Mouse (Mus musculus): ENCODE data around the gene Clec12b.

Gene Clec12b

DNA sequence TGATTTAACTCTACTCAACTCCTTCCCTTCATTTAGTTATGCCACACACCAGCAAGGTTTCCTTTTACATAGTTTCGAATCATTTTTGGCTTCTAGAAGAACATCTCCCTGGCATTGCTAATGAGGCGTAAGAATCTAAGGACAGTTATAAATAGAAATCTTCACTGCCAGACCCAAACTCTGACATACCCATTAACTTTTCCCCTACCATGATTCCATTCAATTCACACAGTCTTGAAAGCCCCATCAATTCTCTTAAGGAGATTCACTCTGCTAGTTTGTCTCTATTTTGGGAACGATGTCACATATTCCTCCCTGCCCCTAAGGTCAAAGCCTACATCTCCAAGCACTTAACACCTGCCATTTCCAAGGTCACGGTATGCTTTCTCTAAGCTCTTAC lies 674 bp downstream of the Clec12b start:
- H3K27me3 ChIP-seq (ENCODE audit: insufficient read depth, low read length): no peaks in the 10 kb centered on the region
- no peak overlapping the region for H3K4me3 ChIP-seq (replicated peaks; ENCODE audit: low read length)
- no peaks in the 10 kb centered on the region for H3K9me3 ChIP-seq (ENCODE audit: low read length)
- no peaks in the 10 kb centered on the region for H3K36me3 ChIP-seq (ENCODE audit: insufficient read depth, low read length)
- TF ChIP-seq CTCF (conservative IDR thresholded peaks at IDR 0.05; ENCODE audit: low read length) (no peak), POU5F1 (IDR thresholded peaks at IDR 0.05; ENCODE audit: borderline replicate concordance, low read length) (no peak), NANOG (IDR thresholded peaks at IDR 0.05; ENCODE audit: borderline replicate concordance, low read length) (no peak)
- H3K4me1 ChIP-seq (replicated peaks; ENCODE audit: low read depth, low read length): 0 out of 2 replicates have a peak, but pooled peaks cover 3% of the 10 kb centered on the region

DNA sequence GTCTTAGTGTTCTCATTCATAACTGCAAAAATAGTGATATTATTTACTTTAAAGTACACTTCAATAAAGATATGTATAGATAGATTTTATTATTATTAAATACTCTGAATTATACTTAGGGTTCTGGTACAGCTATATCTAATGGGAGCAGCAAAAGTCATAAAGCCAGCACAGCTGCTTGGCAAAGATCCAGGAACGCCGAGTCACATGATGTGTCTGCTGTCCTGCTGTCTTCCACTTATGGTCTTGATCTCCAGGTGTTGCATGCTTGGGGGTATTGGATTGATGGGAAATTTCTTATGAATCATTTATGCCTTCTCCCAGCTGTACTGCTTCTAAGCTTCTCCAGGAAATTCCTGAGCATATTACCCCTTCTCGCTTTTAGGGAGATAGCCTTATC lies 2.2 kb downstream of the Clec12b start:
- Histone ChIP-seq H3K36me3 (ENCODE audit: insufficient read depth, low read length) (no peaks in the 10 kb centered on the region), H3K27me3 (ENCODE audit: insufficient read depth, low read length) (no peaks in the 10 kb centered on the region), H3K9me3 (ENCODE audit: low read length) (no peaks in the 10 kb centered on the region), H3K4me3 (replicated peaks; ENCODE audit: low read length) (no peak overlapping the region), H3K4me1 (replicated peaks; ENCODE audit: low read depth, low read length) (0 out of 2 replicates have a peak, but pooled peaks cover 3% of the 10 kb centered on the region)
- TF ChIP-seq POU5F1 (IDR thresholded peaks at IDR 0.05; ENCODE audit: borderline replicate concordance, low read length): no peak

DNA sequence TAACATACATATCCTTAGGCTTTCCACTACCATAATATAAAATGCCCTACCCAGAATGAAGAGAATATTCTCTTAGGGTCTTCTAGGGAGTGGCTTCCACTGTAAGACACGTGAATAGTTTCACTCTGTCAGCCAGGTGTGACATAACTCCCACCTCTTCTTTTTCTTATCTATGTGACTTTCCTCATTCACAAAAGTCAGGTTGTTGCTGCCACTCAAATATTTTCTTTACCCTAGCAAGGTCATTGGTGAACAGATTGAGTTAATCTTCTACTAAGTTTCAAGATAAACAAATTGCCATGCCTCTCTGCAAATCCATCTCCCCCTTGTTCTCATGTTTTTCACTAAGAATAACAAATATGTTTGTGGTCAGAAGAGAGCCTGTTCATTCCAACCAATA lies 3.9 kb downstream of the Clec12b start:
- TF ChIP-seq POU5F1 (IDR thresholded peaks at IDR 0.05; ENCODE audit: borderline replicate concordance, low read length) (no peak), NANOG (IDR thresholded peaks at IDR 0.05; ENCODE audit: borderline replicate concordance, low read length) (no peak), CTCF (conservative IDR thresholded peaks at IDR 0.05; ENCODE audit: low read length) (no peak)
- Histone ChIP-seq H3K36me3 (ENCODE audit: insufficient read depth, low read length) (no peaks in the 10 kb centered on the region), H3K4me1 (replicated peaks; ENCODE audit: low read depth, low read length) (0 out of 2 replicates have a peak, but pooled peaks cover 3% of the 10 kb centered on the region), H3K27me3 (ENCODE audit: insufficient read depth, low read length) (no peaks in the 10 kb centered on the region), H3K9me3 (ENCODE audit: low read length) (peaks cover 3% of the 10 kb centered on the region; the same call in 1 of the 2 replicates), H3K4me3 (replicated peaks; ENCODE audit: low read length) (no peak overlapping the region)

- Histone ChIP-seq H3K4me3 (replicated peaks; ENCODE audit: low read length) (no peak overlapping the region), H3K27me3 (ENCODE audit: insufficient read depth, low read length) (no peaks in the 10 kb centered on the region), H3K9me3 (ENCODE audit: low read length) (peaks cover 7% of the 10 kb centered on the region), H3K36me3 (ENCODE audit: insufficient read depth, low read length) (no peaks in the 10 kb centered on the region), H3K4me1 (replicated peaks; ENCODE audit: low read depth, low read length) (0 out of 2 replicates have a peak, but pooled peaks cover 3% of the 10 kb centered on the region)
- TF ChIP-seq NANOG (IDR thresholded peaks at IDR 0.05; ENCODE audit: borderline replicate concordance, low read length): no peak
- TF ChIP-seq CTCF (conservative IDR thresholded peaks at IDR 0.05; ENCODE audit: low read length): no peak
- no peak for TF ChIP-seq POU5F1 (IDR thresholded peaks at IDR 0.05; ENCODE audit: borderline replicate concordance, low read length)
These were observed 5.2 kb downstream of the Clec12b start for GRCm38 (mm10) chr6:129380454-129380853.

DNA sequence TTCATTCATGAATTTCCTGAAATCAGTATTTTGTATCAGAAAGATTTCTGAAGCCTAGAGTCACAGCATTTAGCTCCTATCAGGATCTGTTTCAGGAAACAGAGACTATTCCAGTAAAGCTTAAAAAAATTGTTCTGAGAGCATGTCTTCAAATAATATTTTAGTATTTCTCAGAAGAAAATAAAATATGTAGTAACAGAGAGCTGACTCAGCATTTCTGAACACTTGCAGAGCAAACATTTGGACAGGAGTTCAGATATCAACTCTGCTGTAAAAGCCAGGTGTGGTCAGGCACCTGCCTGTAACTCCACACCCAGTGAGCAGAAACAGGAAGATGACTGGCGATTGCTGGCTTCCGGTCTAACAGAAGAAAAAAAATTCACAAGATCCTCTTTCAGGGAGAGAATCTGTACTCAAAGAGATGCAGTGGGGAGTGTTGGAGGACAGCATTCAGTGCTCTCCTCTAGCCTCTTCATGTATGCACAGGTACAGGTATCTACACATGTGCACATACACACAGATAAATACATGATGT lies 10.7 kb downstream of the Clec12b start:
- Histone ChIP-seq H3K27me3 (ENCODE audit: insufficient read depth, low read length) (no peaks in the 10 kb centered on the region), H3K4me3 (replicated peaks; ENCODE audit: low read length) (no peak overlapping the region), H3K4me1 (replicated peaks; ENCODE audit: low read depth, low read length) (no peaks in the 10 kb centered on the region), H3K36me3 (ENCODE audit: insufficient read depth, low read length) (no peaks in the 10 kb centered on the region), H3K9me3 (ENCODE audit: low read length) (peaks cover 7% of the 10 kb centered on the region)
- TF ChIP-seq POU5F1 (IDR thresholded peaks at IDR 0.05; ENCODE audit: borderline replicate concordance, low read length) (no peak), CTCF (conservative IDR thresholded peaks at IDR 0.05; ENCODE audit: low read length) (no peak), NANOG (IDR thresholded peaks at IDR 0.05; ENCODE audit: borderline replicate concordance, low read length) (no peak)

- no peaks in the 10 kb centered on the region for H3K9me3 ChIP-seq (ENCODE audit: low read length)
- H3K27me3 ChIP-seq (ENCODE audit: insufficient read depth, low read length): no peaks in the 10 kb centered on the region
- no peaks in the 10 kb centered on the region for H3K36me3 ChIP-seq (ENCODE audit: insufficient read depth, low read length)
- H3K4me3 ChIP-seq (replicated peaks; ENCODE audit: low read length): no peak overlapping the region
- H3K4me1 ChIP-seq (replicated peaks; ENCODE audit: low read depth, low read length): peaks cover 2% of the 10 kb centered on the region; the same call in 1 of the 2 replicates
- no peak for TF ChIP-seq CTCF (conservative IDR thresholded peaks at IDR 0.05; ENCODE audit: low read length)
These were observed 16.1 kb downstream of the Clec12b start for GRCm38 (mm10) chr6:129369374-129370132.

DNA sequence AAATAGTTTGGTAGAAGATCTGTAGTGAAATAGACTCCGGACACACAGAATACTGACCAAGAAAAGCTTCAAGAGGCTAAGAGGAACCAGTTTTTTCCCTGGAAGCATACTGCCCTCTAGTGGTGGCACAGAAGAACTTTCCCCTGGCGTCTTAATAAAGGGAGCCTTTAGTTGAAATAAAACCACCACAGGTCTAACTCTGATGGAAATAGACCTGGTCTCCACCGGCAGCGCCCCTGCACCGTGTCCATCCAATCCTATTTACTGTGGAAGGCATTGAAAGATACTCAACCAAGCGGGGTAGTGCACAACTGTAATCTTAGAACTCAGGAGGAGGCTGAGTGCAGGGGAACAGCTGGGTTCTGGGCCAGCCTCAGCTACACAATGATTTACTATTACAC lies 19.7 kb downstream of the Clec12b start:
- Histone ChIP-seq H3K4me3 (replicated peaks; ENCODE audit: low read length) (no peak overlapping the region), H3K4me1 (replicated peaks; ENCODE audit: low read depth, low read length) (peaks cover 17% of the 10 kb centered on the region), H3K27me3 (ENCODE audit: insufficient read depth, low read length) (no peaks in the 10 kb centered on the region), H3K9me3 (ENCODE audit: low read length) (no peaks in the 10 kb centered on the region), H3K36me3 (ENCODE audit: insufficient read depth, low read length) (no peaks in the 10 kb centered on the region)
- TF ChIP-seq POU5F1 (IDR thresholded peaks at IDR 0.05; ENCODE audit: borderline replicate concordance, low read length): no peak
- peak; percentile 93 for TF ChIP-seq CTCF (conservative IDR thresholded peaks at IDR 0.05; ENCODE audit: low read length)
- no peak for TF ChIP-seq NANOG (IDR thresholded peaks at IDR 0.05; ENCODE audit: borderline replicate concordance, low read length)

DNA sequence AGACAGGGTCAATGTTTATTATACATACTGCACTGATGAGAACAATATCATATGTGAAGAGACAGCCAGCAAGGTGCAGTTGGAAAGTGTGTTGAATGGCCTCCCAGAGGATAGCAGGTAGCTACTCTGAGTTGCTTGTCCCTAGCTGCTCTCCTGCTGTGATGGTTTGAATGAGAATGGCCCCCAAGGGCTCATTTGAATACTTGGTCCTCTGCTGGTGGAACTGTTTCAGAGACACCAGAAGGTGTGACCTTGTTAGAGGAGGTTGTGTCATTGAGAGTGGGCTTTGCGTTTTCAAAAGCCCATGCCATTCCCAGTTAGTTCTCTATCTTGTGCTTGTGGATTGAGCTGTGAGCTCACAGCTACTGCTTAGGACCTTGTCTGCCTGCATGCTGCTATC lies 21.7 kb downstream of the Clec12b start:
- no peaks in the 10 kb centered on the region for H3K36me3 ChIP-seq (ENCODE audit: insufficient read depth, low read length)
- H3K9me3 ChIP-seq (ENCODE audit: low read length): no peaks in the 10 kb centered on the region
- H3K27me3 ChIP-seq (ENCODE audit: insufficient read depth, low read length): no peaks in the 10 kb centered on the region
- peaks cover 17% of the 10 kb centered on the region for H3K4me1 ChIP-seq (replicated peaks; ENCODE audit: low read depth, low read length)
- H3K4me3 ChIP-seq (replicated peaks; ENCODE audit: low read length): no peak overlapping the region
- TF ChIP-seq POU5F1 (IDR thresholded peaks at IDR 0.05; ENCODE audit: borderline replicate concordance, low read length): peak; percentile 73
- peak; percentile 71; the same call in 1 of the 2 replicates for TF ChIP-seq NANOG (IDR thresholded peaks at IDR 0.05; ENCODE audit: borderline replicate concordance, low read length)
- TF ChIP-seq CTCF (conservative IDR thresholded peaks at IDR 0.05; ENCODE audit: low read length): no peak

DNA sequence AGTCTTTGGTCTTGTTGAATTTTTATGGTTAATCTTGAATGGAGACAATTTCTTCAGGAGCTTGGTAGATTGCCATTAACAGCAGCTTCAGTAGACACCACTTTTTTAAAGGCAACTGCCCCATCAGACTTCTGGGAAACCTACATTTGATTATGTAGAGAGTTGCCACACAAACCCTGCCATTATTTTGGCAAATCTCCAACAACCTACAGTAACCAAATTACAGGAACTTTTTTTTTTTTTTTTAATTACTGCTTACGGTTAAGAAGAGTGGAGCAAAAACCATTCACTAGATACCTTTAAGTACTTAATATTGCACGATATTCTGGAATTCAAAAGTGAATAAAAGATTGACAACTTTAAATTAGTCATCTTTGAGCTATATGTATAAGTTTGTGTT lies 26.2 kb downstream of the Clec12b start:
- no peaks in the 10 kb centered on the region for H3K36me3 ChIP-seq (ENCODE audit: insufficient read depth, low read length)
- TF ChIP-seq POU5F1 (IDR thresholded peaks at IDR 0.05; ENCODE audit: borderline replicate concordance, low read length): no peak
- TF ChIP-seq CTCF (conservative IDR thresholded peaks at IDR 0.05; ENCODE audit: low read length): no peak
- peaks cover 14% of the 10 kb centered on the region for H3K4me1 ChIP-seq (replicated peaks; ENCODE audit: low read depth, low read length)
- H3K27me3 ChIP-seq (ENCODE audit: insufficient read depth, low read length): no peaks in the 10 kb centered on the region
- no peak overlapping the region for H3K4me3 ChIP-seq (replicated peaks; ENCODE audit: low read length)
- no peaks in the 10 kb centered on the region for H3K9me3 ChIP-seq (ENCODE audit: low read length)
